Mouse (Mus musculus): ENCODE results near the gene Prc1. TPM values are rescaled to one million over a fixed set of nuclear protein-coding genes. Genes with fewer than 3 reads are reported as not detected.

Gene Prc1
- polyA plus RNA-seq, 1 experiment = 1.0 TPM

- TF ChIP-seq POLR2A (IDR thresholded peaks at IDR 0.05; ENCODE audit: borderline replicate concordance, insufficient read depth, low read length) (no peak), CTCF (IDR thresholded peaks at IDR 0.05; ENCODE audit: borderline replicate concordance, insufficient read depth, low read depth, low read length) (no peak)
- no peaks in the 10 kb centered on the region for H3K27me3 ChIP-seq (ENCODE audit: control insufficient read depth, insufficient read depth, low read length)
- DNase-seq = no peak
- peaks cover 8% of the 10 kb centered on the region for H3K4me1 ChIP-seq (ENCODE audit: control insufficient read depth, insufficient read depth, low read length)
- H3K27ac ChIP-seq (ENCODE audit: insufficient read depth, low read length) = no peak overlapping the region
- WGBS = 88% methylated on average over 16 of the region's 16 CpGs
- no peak overlapping the region for H3K4me3 ChIP-seq (replicated peaks; ENCODE audit: insufficient read depth, low read depth, low read length)
These were observed 31.1 kb downstream of the Prc1 start for GRCm38 (mm10) chr7:80325292-80325868.

- no peak for TF ChIP-seq POLR2A (IDR thresholded peaks at IDR 0.05; ENCODE audit: borderline replicate concordance, insufficient read depth, low read length)
- TF ChIP-seq CTCF (IDR thresholded peaks at IDR 0.05; ENCODE audit: borderline replicate concordance, insufficient read depth, low read depth, low read length) = no peak
- WGBS = 89% methylated on average over 19 of the region's 19 CpGs
- Histone ChIP-seq H3K27me3 (ENCODE audit: control insufficient read depth, insufficient read depth, low read length) (no peaks in the 10 kb centered on the region), H3K4me1 (ENCODE audit: control insufficient read depth, insufficient read depth, low read length) (peaks cover 14% of the 10 kb centered on the region), H3K27ac (ENCODE audit: insufficient read depth, low read length) (no peak overlapping the region), H3K4me3 (replicated peaks; ENCODE audit: insufficient read depth, low read depth, low read length) (no peak overlapping the region)
- DNase-seq = no peak
These were observed 31.8 kb downstream of the Prc1 start for GRCm38 (mm10) chr7:80326076-80326475.

- Histone ChIP-seq H3K4me1 (ENCODE audit: control insufficient read depth, insufficient read depth, low read length) (peaks cover 28% of the 10 kb centered on the region), H3K27me3 (ENCODE audit: control insufficient read depth, insufficient read depth, low read length) (no peaks in the 10 kb centered on the region), H3K27ac (ENCODE audit: insufficient read depth, low read length) (no peak overlapping the region), H3K4me3 (replicated peaks; ENCODE audit: insufficient read depth, low read depth, low read length) (no peak overlapping the region)
- peak; percentile 60 to 76 for DNase-seq
- TF ChIP-seq CTCF (IDR thresholded peaks at IDR 0.05; ENCODE audit: borderline replicate concordance, insufficient read depth, low read depth, low read length) = no peak
- TF ChIP-seq POLR2A (IDR thresholded peaks at IDR 0.05; ENCODE audit: borderline replicate concordance, insufficient read depth, low read length) = no peak
- WGBS = 34% methylated on average over 8 of the region's 8 CpGs
These were observed 36.0 kb downstream of the Prc1 start for GRCm38 (mm10) chr7:80330278-80330677.

GRCm38 (mm10) chr7:80331433-80331832, 37.2 kb downstream of the Prc1 start:
- WGBS = 60% methylated on average over 19 of the region's 19 CpGs
- DNase-seq = no peak
- Histone ChIP-seq H3K4me3 (replicated peaks; ENCODE audit: insufficient read depth, low read depth, low read length) (no peak overlapping the region), H3K4me1 (ENCODE audit: control insufficient read depth, insufficient read depth, low read length) (peaks cover 34% of the 10 kb centered on the region), H3K27ac (ENCODE audit: insufficient read depth, low read length) (no peak overlapping the region), H3K27me3 (ENCODE audit: control insufficient read depth, insufficient read depth, low read length) (no peaks in the 10 kb centered on the region)
- TF ChIP-seq CTCF (IDR thresholded peaks at IDR 0.05; ENCODE audit: borderline replicate concordance, insufficient read depth, low read depth, low read length) (no peak), POLR2A (IDR thresholded peaks at IDR 0.05; ENCODE audit: borderline replicate concordance, insufficient read depth, low read length) (no peak)

GRCm38 (mm10) chr7:80334848-80335247, 40.6 kb downstream of the Prc1 start:
- DNase-seq = no peak
- no peak overlapping the region for H3K4me3 ChIP-seq (replicated peaks; ENCODE audit: insufficient read depth, low read depth, low read length)
- no peaks in the 10 kb centered on the region for H3K27me3 ChIP-seq (ENCODE audit: control insufficient read depth, insufficient read depth, low read length)
- H3K27ac ChIP-seq (ENCODE audit: insufficient read depth, low read length) = no peak overlapping the region
- 89% methylated on average over 4 of the region's 4 CpGs for WGBS
- no peak for TF ChIP-seq CTCF (IDR thresholded peaks at IDR 0.05; ENCODE audit: borderline replicate concordance, insufficient read depth, low read depth, low read length)
- no peak for TF ChIP-seq POLR2A (IDR thresholded peaks at IDR 0.05; ENCODE audit: borderline replicate concordance, insufficient read depth, low read length)
- peaks cover 42% of the 10 kb centered on the region for H3K4me1 ChIP-seq (ENCODE audit: control insufficient read depth, insufficient read depth, low read length)

- H3K27me3 ChIP-seq (ENCODE audit: control insufficient read depth, insufficient read depth, low read length) = no peaks in the 10 kb centered on the region
- peaks cover 23% of the 10 kb centered on the region for H3K4me1 ChIP-seq (ENCODE audit: control insufficient read depth, insufficient read depth, low read length)
- no peak overlapping the region for H3K27ac ChIP-seq (ENCODE audit: insufficient read depth, low read length)
- TF ChIP-seq POLR2A (IDR thresholded peaks at IDR 0.05; ENCODE audit: borderline replicate concordance, insufficient read depth, low read length) (no peak), CTCF (IDR thresholded peaks at IDR 0.05; ENCODE audit: borderline replicate concordance, insufficient read depth, low read depth, low read length) (no peak)
- 62% methylated on average over 3 of the region's 3 CpGs for WGBS
- DNase-seq = no peak
- H3K4me3 ChIP-seq (replicated peaks; ENCODE audit: insufficient read depth, low read depth, low read length) = no peak overlapping the region
These were observed 42.7 kb downstream of the Prc1 start for GRCm38 (mm10) chr7:80336932-80337331.

GRCm38 (mm10) chr7:80339371-80339770, 45.1 kb downstream of the Prc1 start:
- Histone ChIP-seq H3K27ac (ENCODE audit: insufficient read depth, low read length) (peak overlapping the region; percentile 74), H3K4me1 (ENCODE audit: control insufficient read depth, insufficient read depth, low read length) (peaks cover 28% of the 10 kb centered on the region), H3K27me3 (ENCODE audit: control insufficient read depth, insufficient read depth, low read length) (no peaks in the 10 kb centered on the region), H3K4me3 (replicated peaks; ENCODE audit: insufficient read depth, low read depth, low read length) (peak overlapping the region; percentile 72)
- 3% methylated on average over 17 of the region's 17 CpGs for WGBS
- TF ChIP-seq POLR2A (IDR thresholded peaks at IDR 0.05; ENCODE audit: borderline replicate concordance, insufficient read depth, low read length) = no peak
- TF ChIP-seq CTCF (IDR thresholded peaks at IDR 0.05; ENCODE audit: borderline replicate concordance, insufficient read depth, low read depth, low read length) = no peak
- peak; percentile 58 to 72 for DNase-seq

- no peaks in the 10 kb centered on the region for H3K27me3 ChIP-seq (ENCODE audit: control insufficient read depth, insufficient read depth, low read length)
- WGBS = under 1% methylated on average over 45 of the region's 45 CpGs
- TF ChIP-seq CTCF (IDR thresholded peaks at IDR 0.05; ENCODE audit: borderline replicate concordance, insufficient read depth, low read depth, low read length) = peak; percentile 62
- TF ChIP-seq POLR2A (IDR thresholded peaks at IDR 0.05; ENCODE audit: borderline replicate concordance, insufficient read depth, low read length) = peak; percentile 91
- peaks cover 25% of the 10 kb centered on the region for H3K4me1 ChIP-seq (ENCODE audit: control insufficient read depth, insufficient read depth, low read length)
- H3K4me3 ChIP-seq (replicated peaks; ENCODE audit: insufficient read depth, low read depth, low read length) = peak overlapping the region; percentile 82
- H3K27ac ChIP-seq (ENCODE audit: insufficient read depth, low read length) = peak overlapping the region; percentile 74
- peak; percentile 99 for DNase-seq
These were observed 45.8 kb downstream of the Prc1 start for GRCm38 (mm10) chr7:80339793-80340628.

All from cerebellum, adult 2 months (tissue).